Mouse (Mus musculus): ENCODE data around the gene Sympk. TPM values are rescaled to one million over a fixed set of nuclear protein-coding genes. Genes with fewer than 3 reads are reported as not detected.

The Sympk gene
- polyA plus RNA-seq, 2 experiments, result 10.7 to 27.3 TPM

DNA sequence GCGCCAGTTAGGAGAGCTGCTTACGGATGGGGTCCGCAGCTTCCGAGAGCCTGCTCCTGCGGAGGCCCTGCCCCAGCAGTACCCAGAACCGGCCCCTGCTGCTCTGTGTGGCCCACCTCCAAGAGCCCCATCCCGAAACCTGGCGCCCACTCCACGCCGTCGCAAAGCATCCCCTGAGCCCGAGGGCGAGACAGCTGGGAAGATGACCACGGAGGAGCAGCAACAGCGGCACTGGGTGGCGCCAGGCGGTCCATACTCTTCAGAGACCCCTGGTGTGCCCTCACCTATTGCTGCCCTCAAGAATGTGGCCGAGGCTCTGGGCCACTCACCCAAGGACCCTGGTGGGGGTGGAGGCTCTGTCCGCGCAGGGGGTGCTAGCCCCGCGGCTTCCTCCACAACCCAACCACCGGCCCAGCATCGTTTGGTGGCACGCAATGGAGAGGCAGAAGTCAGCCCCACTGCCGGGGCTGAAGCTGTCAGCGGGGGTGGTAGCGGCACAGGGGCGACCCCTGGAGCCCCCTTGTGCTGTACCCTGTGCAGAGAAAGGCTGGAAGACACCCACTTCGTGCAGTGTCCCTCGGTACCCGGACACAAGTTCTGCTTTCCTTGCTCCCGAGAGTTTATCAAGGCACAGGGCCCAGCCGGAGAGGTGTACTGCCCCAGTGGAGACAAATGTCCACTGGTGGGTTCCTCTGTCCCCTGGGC, 18.6 kb upstream of the Sympk start:
- TF ChIP-seq EP300 (IDR thresholded peaks at IDR 0.05; ENCODE audit: low read depth) (no peak), CTCF (IDR thresholded peaks at IDR 0.05; ENCODE audit: low read depth) (no peak)
- WGBS (ENCODE audit: insufficient replicate concordance), result 75% methylated on average over 34 of the region's 34 CpGs
- ATAC-seq (ENCODE audit: insufficient read depth), result no peak

GRCm38 (mm10) chr7:19006476-19006875, 17.7 kb upstream of the Sympk start:
- peak overlapping the region; percentile 79 for H3K4me2 ChIP-seq (ENCODE audit: low read depth)
- H3K4me1 ChIP-seq (replicated peaks; ENCODE audit: control insufficient read depth in 2 of 2, insufficient read depth in 2 of 2, low read length in 1 of 2), result peaks cover 13 to 18% of the 10 kb centered on the region in 2 experiments
- WGBS (ENCODE audit: insufficient replicate concordance), result 5% methylated on average over 12 of the region's 12 CpGs
- ATAC-seq (ENCODE audit: insufficient read depth), result no peak
- no peak overlapping the region for H3K27ac ChIP-seq
- H3K36me3 ChIP-seq (replicated peaks; ENCODE audit: control insufficient read depth, insufficient read depth, low read depth), result no peaks in the 10 kb centered on the region
- no peak overlapping the region for H3K9ac ChIP-seq (replicated peaks)
- peak; percentile 68 to 72 (median 69) for DNase-seq (ENCODE audit: low read depth in 3 of 3, low spot score in 3 of 3)
- no peak overlapping the region for H3K4me3 ChIP-seq (ENCODE audit: insufficient read depth in 1 of 2, low read depth in 2 of 2, low read length in 2 of 2)
- H3K27me3 ChIP-seq (ENCODE audit: control insufficient read depth, insufficient read depth, low read length), result no peaks in the 10 kb centered on the region
- TF ChIP-seq CTCF (IDR thresholded peaks at IDR 0.05; ENCODE audit: low read depth) (peak; percentile 99), EP300 (IDR thresholded peaks at IDR 0.05; ENCODE audit: low read depth) (no peak)
- H3K9me3 ChIP-seq (ENCODE audit: control insufficient read depth, low read length), result no peaks in the 10 kb centered on the region

More for the DNA sequence above, 18.6 kb upstream of the Sympk start:
- Histone ChIP-seq H3K27me3 (ENCODE audit: control insufficient read depth, insufficient read depth, low read length) (no peaks in the 10 kb centered on the region), H3K4me2 (ENCODE audit: low read depth) (peak overlapping the region; percentile 79), H3K27ac (no peak overlapping the region), H3K9ac (replicated peaks) (no peak overlapping the region), H3K4me3 (ENCODE audit: insufficient read depth in 1 of 2, low read depth in 2 of 2, low read length in 2 of 2) (peak overlapping the region; percentile 58 to 82; a peak in 3 of 4 replicates), H3K9me3 (ENCODE audit: control insufficient read depth, low read length) (no peaks in the 10 kb centered on the region), H3K4me1 (replicated peaks; ENCODE audit: control insufficient read depth in 2 of 2, insufficient read depth in 2 of 2, low read length in 1 of 2) (peaks cover 13 to 23% of the 10 kb centered on the region in 2 experiments), H3K36me3 (replicated peaks; ENCODE audit: control insufficient read depth, insufficient read depth, low read depth) (no peaks in the 10 kb centered on the region)
- DNase-seq (ENCODE audit: low read depth in 3 of 3, low spot score in 3 of 3), result no peak

- DNase-seq (ENCODE audit: low read depth in 3 of 3, low spot score in 3 of 3), result no peak
- ATAC-seq (ENCODE audit: insufficient read depth), result peak; percentile 7; the same call in 1 of the 2 replicates
- H3K9ac ChIP-seq (replicated peaks), result no peak overlapping the region
- H3K4me1 ChIP-seq (replicated peaks; ENCODE audit: control insufficient read depth in 2 of 2, insufficient read depth in 2 of 2, low read length in 1 of 2), result peaks cover 6 to 12% of the 10 kb centered on the region in 2 experiments; a peak in 3 of 4 replicates
- 68% methylated on average over 13 of the region's 13 CpGs for WGBS (ENCODE audit: insufficient replicate concordance)
- peak overlapping the region; percentile 35 for H3K4me2 ChIP-seq (ENCODE audit: low read depth)
- no peak overlapping the region for H3K4me3 ChIP-seq (ENCODE audit: insufficient read depth in 1 of 2, low read depth in 2 of 2, low read length in 2 of 2)
- peak overlapping the region; percentile 31; the same call in 1 of the 2 replicates for H3K27ac ChIP-seq
- H3K27me3 ChIP-seq (ENCODE audit: control insufficient read depth, insufficient read depth, low read length), result no peaks in the 10 kb centered on the region
- H3K36me3 ChIP-seq (replicated peaks; ENCODE audit: control insufficient read depth, insufficient read depth, low read depth), result no peaks in the 10 kb centered on the region
- no peaks in the 10 kb centered on the region for H3K9me3 ChIP-seq (ENCODE audit: control insufficient read depth, low read length)
- no peak for TF ChIP-seq CTCF (IDR thresholded peaks at IDR 0.05; ENCODE audit: low read depth)
- TF ChIP-seq EP300 (IDR thresholded peaks at IDR 0.05; ENCODE audit: low read depth), result no peak
Measured at GRCm38 (mm10) chr7:19007026-19007977, 16.9 kb upstream of the Sympk start.

DNA sequence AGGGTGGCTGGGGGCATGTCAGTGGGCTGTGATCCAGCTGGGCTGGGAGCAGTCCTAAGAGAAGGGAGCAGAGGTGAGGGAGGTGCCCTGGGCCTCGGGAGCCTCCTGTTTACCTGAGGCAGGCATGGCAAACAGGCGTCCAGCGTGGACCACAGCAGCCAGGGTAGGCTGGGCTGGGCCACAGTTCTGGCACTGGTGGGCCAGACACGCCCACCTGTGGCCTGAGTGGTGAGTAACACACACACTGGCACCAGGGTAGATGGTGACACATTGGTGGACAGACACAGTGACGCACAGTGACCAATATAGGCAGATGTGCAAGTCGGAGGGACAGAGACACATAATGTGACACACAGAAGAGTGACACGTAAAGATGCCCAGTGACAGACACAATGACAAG, 13.6 kb upstream of the Sympk start:
- H3K4me3 ChIP-seq (ENCODE audit: insufficient read depth in 1 of 2, low read depth in 2 of 2, low read length in 2 of 2), result no peak overlapping the region
- H3K4me2 ChIP-seq (ENCODE audit: low read depth), result no peak overlapping the region
- no peaks in the 10 kb centered on the region for H3K36me3 ChIP-seq (replicated peaks; ENCODE audit: control insufficient read depth, insufficient read depth, low read depth)
- no peak overlapping the region for H3K9ac ChIP-seq (replicated peaks)
- no peaks in the 10 kb centered on the region for H3K9me3 ChIP-seq (ENCODE audit: control insufficient read depth, low read length)
- no peaks in the 10 kb centered on the region for H3K27me3 ChIP-seq (ENCODE audit: control insufficient read depth, insufficient read depth, low read length)
- TF ChIP-seq EP300 (IDR thresholded peaks at IDR 0.05; ENCODE audit: low read depth) (no peak), CTCF (IDR thresholded peaks at IDR 0.05; ENCODE audit: low read depth) (no peak)
- no peak overlapping the region for H3K27ac ChIP-seq
- H3K4me1 ChIP-seq (replicated peaks; ENCODE audit: control insufficient read depth in 2 of 2, insufficient read depth in 2 of 2, low read length in 1 of 2), result peaks cover 3 to 5% of the 10 kb centered on the region in 2 experiments; a peak in 2 of 4 replicates
- WGBS (ENCODE audit: insufficient replicate concordance), result 59% methylated on average over 7 of the region's 7 CpGs
- no peak; the same call in 1 of the 2 replicates for ATAC-seq (ENCODE audit: insufficient read depth)
- no peak for DNase-seq (ENCODE audit: low read depth in 3 of 3, low spot score in 3 of 3)
